Mouse (Mus musculus): ENCODE data around the gene Myh7b. TPM values are rescaled to one million over a fixed set of nuclear protein-coding genes. Genes with fewer than 3 reads are reported as not detected.

Myh7b gene
- polyA plus RNA-seq, 1 experiment, result 1.0 TPM

GRCm38 (mm10) chr2:155573996-155574395, 37.0 kb upstream of the Myh7b start:
- Histone ChIP-seq H3K4me3 (ENCODE audit: control insufficient read depth, insufficient read depth, low read length) (no peak overlapping the region), H3K36me3 (ENCODE audit: control insufficient read depth, insufficient read depth, low read length) (peaks cover 4% of the 10 kb centered on the region; the same call in 1 of the 2 replicates), H3K4me1 (replicated peaks; ENCODE audit: control insufficient read depth, insufficient read depth, low read length) (no peaks in the 10 kb centered on the region), H3K27ac (ENCODE audit: control insufficient read depth, insufficient read depth, low read length) (no peak overlapping the region), H3K27me3 (ENCODE audit: control insufficient read depth, insufficient read depth, low read length) (no peaks in the 10 kb centered on the region)
- TF ChIP-seq POLR2A (IDR thresholded peaks at IDR 0.05; ENCODE audit: control insufficient read depth, extremely low read depth, insufficient read depth, low read length, poor library complexity), result no peak
- no peak for TF ChIP-seq CTCF (IDR thresholded peaks at IDR 0.05; ENCODE audit: borderline replicate concordance, control insufficient read depth, extremely low read depth, insufficient read depth, low read length, poor library complexity)
- over 99% methylated on average over 7 of the region's 7 CpGs for WGBS
- DNase-seq, result no peak

- no peak overlapping the region for H3K4me3 ChIP-seq (ENCODE audit: control insufficient read depth, insufficient read depth, low read length)
- H3K4me1 ChIP-seq (replicated peaks; ENCODE audit: control insufficient read depth, insufficient read depth, low read length), result no peaks in the 10 kb centered on the region
- H3K27me3 ChIP-seq (ENCODE audit: control insufficient read depth, insufficient read depth, low read length), result no peaks in the 10 kb centered on the region
- H3K36me3 ChIP-seq (ENCODE audit: control insufficient read depth, insufficient read depth, low read length), result peaks cover 4% of the 10 kb centered on the region; the same call in 1 of the 2 replicates
- no peak overlapping the region for H3K27ac ChIP-seq (ENCODE audit: control insufficient read depth, insufficient read depth, low read length)
- WGBS, result 90% methylated on average over 4 of the region's 4 CpGs
- no peak for DNase-seq
- TF ChIP-seq POLR2A (IDR thresholded peaks at IDR 0.05; ENCODE audit: control insufficient read depth, extremely low read depth, insufficient read depth, low read length, poor library complexity) (no peak), CTCF (IDR thresholded peaks at IDR 0.05; ENCODE audit: borderline replicate concordance, control insufficient read depth, extremely low read depth, insufficient read depth, low read length, poor library complexity) (no peak)
These were observed 36.3 kb upstream of the Myh7b start for GRCm38 (mm10) chr2:155574700-155575099.

- Histone ChIP-seq H3K4me3 (ENCODE audit: control insufficient read depth, insufficient read depth, low read length) (no peak overlapping the region), H3K36me3 (ENCODE audit: control insufficient read depth, insufficient read depth, low read length) (peaks cover 4% of the 10 kb centered on the region; the same call in 1 of the 2 replicates), H3K27me3 (ENCODE audit: control insufficient read depth, insufficient read depth, low read length) (no peaks in the 10 kb centered on the region), H3K4me1 (replicated peaks; ENCODE audit: control insufficient read depth, insufficient read depth, low read length) (no peaks in the 10 kb centered on the region), H3K27ac (ENCODE audit: control insufficient read depth, insufficient read depth, low read length) (no peak overlapping the region)
- no peak for TF ChIP-seq CTCF (IDR thresholded peaks at IDR 0.05; ENCODE audit: borderline replicate concordance, control insufficient read depth, extremely low read depth, insufficient read depth, low read length, poor library complexity)
- no peak for TF ChIP-seq POLR2A (IDR thresholded peaks at IDR 0.05; ENCODE audit: control insufficient read depth, extremely low read depth, insufficient read depth, low read length, poor library complexity)
- no peak for DNase-seq
- 97% methylated on average over 9 of the region's 9 CpGs for WGBS
These were observed 34.4 kb upstream of the Myh7b start for GRCm38 (mm10) chr2:155576656-155577055.

GRCm38 (mm10) chr2:155580331-155580730, 30.7 kb upstream of the Myh7b start:
- no peak for DNase-seq
- no peak overlapping the region for H3K27ac ChIP-seq (ENCODE audit: control insufficient read depth, insufficient read depth, low read length)
- H3K36me3 ChIP-seq (ENCODE audit: control insufficient read depth, insufficient read depth, low read length), result peaks cover 4% of the 10 kb centered on the region; the same call in 1 of the 2 replicates
- 95% methylated on average over 3 of the region's 3 CpGs for WGBS
- no peak overlapping the region for H3K4me3 ChIP-seq (ENCODE audit: control insufficient read depth, insufficient read depth, low read length)
- H3K27me3 ChIP-seq (ENCODE audit: control insufficient read depth, insufficient read depth, low read length), result no peaks in the 10 kb centered on the region
- no peak for TF ChIP-seq POLR2A (IDR thresholded peaks at IDR 0.05; ENCODE audit: control insufficient read depth, extremely low read depth, insufficient read depth, low read length, poor library complexity)
- H3K4me1 ChIP-seq (replicated peaks; ENCODE audit: control insufficient read depth, insufficient read depth, low read length), result no peaks in the 10 kb centered on the region

- Histone ChIP-seq H3K36me3 (ENCODE audit: control insufficient read depth, insufficient read depth, low read length) (peaks cover 4% of the 10 kb centered on the region; the same call in 1 of the 2 replicates), H3K4me3 (ENCODE audit: control insufficient read depth, insufficient read depth, low read length) (no peak overlapping the region), H3K27me3 (ENCODE audit: control insufficient read depth, insufficient read depth, low read length) (no peaks in the 10 kb centered on the region), H3K4me1 (replicated peaks; ENCODE audit: control insufficient read depth, insufficient read depth, low read length) (no peaks in the 10 kb centered on the region), H3K27ac (ENCODE audit: control insufficient read depth, insufficient read depth, low read length) (no peak overlapping the region)
- TF ChIP-seq POLR2A (IDR thresholded peaks at IDR 0.05; ENCODE audit: control insufficient read depth, extremely low read depth, insufficient read depth, low read length, poor library complexity), result no peak
- no peak for TF ChIP-seq CTCF (IDR thresholded peaks at IDR 0.05; ENCODE audit: borderline replicate concordance, control insufficient read depth, extremely low read depth, insufficient read depth, low read length, poor library complexity)
- 95% methylated on average over 4 of the region's 4 CpGs for WGBS
- DNase-seq, result no peak
These were observed 28.5 kb upstream of the Myh7b start for GRCm38 (mm10) chr2:155582384-155582995.

- H3K27ac ChIP-seq (ENCODE audit: control insufficient read depth, insufficient read depth, low read length), result no peak overlapping the region
- DNase-seq, result no peak
- H3K4me1 ChIP-seq (replicated peaks; ENCODE audit: control insufficient read depth, insufficient read depth, low read length), result no peaks in the 10 kb centered on the region
- WGBS, result 98% methylated on average over 5 of the region's 5 CpGs
- peaks cover 4% of the 10 kb centered on the region; the same call in 1 of the 2 replicates for H3K36me3 ChIP-seq (ENCODE audit: control insufficient read depth, insufficient read depth, low read length)
- H3K4me3 ChIP-seq (ENCODE audit: control insufficient read depth, insufficient read depth, low read length), result no peak overlapping the region
- TF ChIP-seq CTCF (IDR thresholded peaks at IDR 0.05; ENCODE audit: borderline replicate concordance, control insufficient read depth, extremely low read depth, insufficient read depth, low read length, poor library complexity), result no peak
- TF ChIP-seq POLR2A (IDR thresholded peaks at IDR 0.05; ENCODE audit: control insufficient read depth, extremely low read depth, insufficient read depth, low read length, poor library complexity), result no peak
- no peaks in the 10 kb centered on the region for H3K27me3 ChIP-seq (ENCODE audit: control insufficient read depth, insufficient read depth, low read length)
These were observed 28.0 kb upstream of the Myh7b start for GRCm38 (mm10) chr2:155582996-155583395.
